Mouse (Mus musculus) B cell, adult 2 months (primary cell): ENCODE measurements around the gene Pgm2l1.

Source experiments
- DNase-seq, 2 experiments: peaks; one replicate each; pipeline ENCODE4 v3.0.0; 2022

Gene Pgm2l1

GRCm38 (mm10) chr7:100298861-100299510 is 71.8 kb downstream of the Pgm2l1 start:
- DNase-seq, result no peak

DNA sequence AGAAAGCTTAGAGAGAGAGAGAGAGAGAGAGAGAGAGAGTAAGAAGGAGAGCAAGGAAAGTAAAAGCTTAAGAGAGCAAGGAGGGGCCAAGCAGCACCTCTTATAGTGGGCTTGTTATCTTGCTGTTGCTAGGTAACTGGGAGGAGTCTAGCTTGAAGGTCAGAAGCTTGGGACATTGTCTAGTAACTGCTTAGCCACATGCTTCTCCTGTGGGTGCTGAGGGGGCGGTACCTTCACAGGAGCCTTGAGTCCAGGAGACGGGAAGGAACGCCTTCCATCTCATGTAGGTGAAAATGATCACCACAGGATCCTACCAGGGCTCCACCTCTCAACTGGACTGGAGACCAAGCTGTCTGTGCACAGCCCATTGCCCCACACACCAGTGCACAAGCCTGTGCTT is 74.2 kb downstream of the Pgm2l1 start:
- no peak for DNase-seq

DNA sequence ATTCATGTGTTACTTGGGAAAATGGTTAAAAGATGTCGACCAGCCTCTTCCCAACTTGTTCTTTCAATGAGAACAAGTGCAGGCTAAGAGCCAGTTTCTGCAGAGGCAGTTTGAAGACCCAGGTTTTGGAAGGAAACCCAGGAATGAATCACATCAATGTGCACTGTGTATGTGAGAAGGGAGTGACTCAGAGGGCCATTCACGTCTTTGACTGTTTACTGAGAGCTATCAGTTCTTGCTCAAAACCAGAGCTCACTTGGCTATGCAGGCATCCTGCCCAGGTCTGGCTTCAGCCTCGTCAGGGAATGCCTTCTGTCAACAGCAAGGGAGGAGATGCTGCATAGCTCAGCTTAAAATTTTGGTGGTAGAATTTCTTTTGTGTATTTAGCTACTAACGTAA is 75.1 kb downstream of the Pgm2l1 start:
- DNase-seq, result no peak

DNA sequence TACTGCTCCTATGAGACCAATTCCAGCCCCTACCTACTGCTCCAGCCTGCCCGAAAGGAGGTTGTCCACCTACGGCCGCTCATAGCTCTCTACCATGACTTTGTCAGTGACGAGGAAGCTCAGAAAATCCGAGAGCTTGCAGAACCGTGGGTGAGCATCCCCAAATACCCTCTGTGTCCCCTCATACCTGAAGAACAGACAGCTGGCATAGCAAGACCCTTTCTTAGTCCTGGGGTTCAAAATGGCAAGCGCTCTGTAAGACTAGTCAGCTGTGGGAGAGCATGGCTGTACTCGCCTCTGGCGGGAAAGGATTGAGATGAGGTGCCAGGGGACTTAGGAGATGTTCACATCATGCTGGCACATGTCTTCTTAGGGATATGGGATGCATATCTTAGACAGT is 78.7 kb downstream of the Pgm2l1 start:
- no peak for DNase-seq

- DNase-seq, result no peak
Observed at GRCm38 (mm10) chr7:100307872-100308653, 80.9 kb downstream of the Pgm2l1 start.

- DNase-seq, result no peak
Observed at GRCm38 (mm10) chr7:100309216-100309615, 82.0 kb downstream of the Pgm2l1 start.

DNA sequence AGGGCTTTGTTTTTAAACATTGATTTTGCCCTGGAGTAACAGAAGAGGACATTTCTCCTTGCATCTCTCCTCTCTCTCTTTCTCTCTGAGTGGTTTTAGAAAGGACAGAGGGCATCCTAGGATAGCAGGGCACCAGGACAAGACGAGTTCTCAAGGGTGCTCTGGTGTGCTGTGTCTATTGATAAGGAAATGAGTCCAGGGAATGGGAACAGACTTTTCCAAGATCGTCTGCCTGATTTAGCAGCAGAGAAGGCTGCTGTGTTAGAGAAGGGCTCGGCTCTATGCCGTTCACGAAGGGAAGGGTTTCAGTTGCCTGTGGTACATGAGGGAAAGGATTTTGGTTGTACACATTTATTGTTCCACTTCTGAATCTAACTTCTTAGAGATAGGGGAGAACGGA is 82.5 kb downstream of the Pgm2l1 start:
- no peak for DNase-seq

DNA sequence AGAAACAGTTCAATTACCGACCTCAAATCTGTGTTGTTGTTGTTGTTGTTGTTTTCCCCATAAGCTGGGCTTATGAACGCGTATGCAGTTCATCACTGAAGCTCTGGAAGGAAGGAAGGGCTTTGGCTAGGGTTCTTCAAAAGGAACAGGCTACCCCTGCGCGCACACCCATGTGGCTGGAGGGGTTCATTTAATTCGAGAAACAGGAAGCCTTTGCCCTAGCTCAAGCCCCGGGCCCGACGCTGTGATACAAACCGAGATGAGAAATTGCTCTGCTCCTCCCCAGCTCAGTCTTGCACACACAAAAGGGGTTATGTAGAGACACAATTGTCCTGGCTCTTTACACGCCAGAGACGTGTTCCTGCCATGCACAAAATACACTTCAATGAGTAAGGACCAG is 83.1 kb downstream of the Pgm2l1 start:
- no peak for DNase-seq

GRCm38 (mm10) chr7:100312716-100313115 is 85.5 kb downstream of the Pgm2l1 start:
- DNase-seq, result no peak

DNA sequence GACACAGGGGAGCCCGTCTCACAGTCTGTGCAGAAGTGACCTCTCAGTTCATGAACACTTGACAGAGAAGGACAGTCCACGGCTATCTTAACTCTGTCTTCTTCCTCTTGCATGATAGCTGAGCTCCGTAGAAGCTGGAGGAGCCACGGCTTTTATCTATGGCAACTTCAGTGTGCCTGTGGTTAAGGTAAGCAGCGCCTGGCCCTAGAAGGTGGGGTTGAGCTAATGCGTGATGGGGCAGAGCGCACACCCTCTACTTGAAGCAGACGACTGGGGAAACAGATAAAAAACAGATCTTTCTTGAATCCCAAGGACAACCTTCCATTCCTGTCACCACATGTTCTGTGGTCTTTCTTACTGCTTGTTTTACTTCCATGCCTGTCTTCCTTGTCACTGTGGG is 89.7 kb downstream of the Pgm2l1 start:
- no peak for DNase-seq

- no peak for DNase-seq
Observed at GRCm38 (mm10) chr7:100317534-100317933, 90.3 kb downstream of the Pgm2l1 start.

GRCm38 (mm10) chr7:100323721-100324120 is 96.5 kb downstream of the Pgm2l1 start:
- no peak for DNase-seq

- DNase-seq, result peak; percentile 46 to 51
Observed at GRCm38 (mm10) chr7:100325482-100325881, 98.3 kb downstream of the Pgm2l1 start.

DNA sequence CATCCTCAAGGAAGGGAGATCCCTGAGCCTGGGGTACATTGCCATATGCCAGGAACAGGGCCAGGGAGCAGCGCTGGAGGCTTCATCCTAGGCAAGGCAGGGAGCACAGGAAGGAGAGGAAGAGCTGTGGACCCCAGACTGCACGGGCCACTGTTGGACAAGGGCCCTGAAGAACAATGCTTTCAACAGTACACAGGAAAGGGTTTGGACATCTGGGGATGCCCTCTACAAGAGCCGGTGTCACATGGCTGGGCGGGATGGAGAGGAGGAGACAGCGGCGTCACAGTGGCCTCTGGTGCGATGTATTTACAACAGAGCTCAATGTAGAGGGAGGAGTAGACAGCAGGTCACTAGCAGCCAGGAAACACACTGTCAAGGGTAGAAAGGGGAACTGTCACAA is 100.3 kb downstream of the Pgm2l1 start:
- no peak for DNase-seq
